Mouse (Mus musculus) frontal cortex, postnatal 14 days (tissue): ENCODE measurements around the gene Atp5j2.
A peak's percentile ranks its signal among the peaks of the same experiment; 100 is the strongest.

Experiments used
- DNase-seq, 2 experiments: peaks; one replicate each; pipeline ENCODE4 v3.0.0; 2022; ENCODE audit warnings: low spot score in 2 of 2

Gene Atp5j2

GRCm38 (mm10) chr5:145201321-145201991, 9.6 kb upstream of the Atp5j2 start, which contains the start of gene Zkscan14:
Zkscan14 (minus strand) TSS chr5:145201868.
- DNase-seq: peak; percentile 47 to 58

DNA sequence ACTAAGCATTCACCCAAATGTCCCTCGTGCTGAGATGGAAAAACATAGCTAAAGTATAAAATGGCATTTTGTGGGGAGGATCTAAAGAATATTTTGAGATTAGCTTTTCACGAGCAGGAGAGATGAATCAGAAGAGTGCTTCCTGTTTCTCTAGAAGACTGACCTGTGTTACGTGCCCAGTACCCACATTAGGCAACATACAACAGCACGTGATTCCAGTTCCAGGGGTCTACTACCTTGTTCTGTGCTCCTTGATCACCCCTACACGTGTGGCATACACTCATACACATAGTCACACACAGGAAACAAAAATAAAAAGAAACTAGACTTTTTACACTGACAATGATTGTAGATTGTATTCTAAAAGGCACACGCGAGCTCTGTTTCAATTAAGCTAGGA, 8.5 kb upstream of the Atp5j2 start:
- no peak for DNase-seq

- DNase-seq: peak; percentile 79 to 87
Observed at GRCm38 (mm10) chr5:145190875-145191798, 725 bp downstream of the Atp5j2 start.

DNA sequence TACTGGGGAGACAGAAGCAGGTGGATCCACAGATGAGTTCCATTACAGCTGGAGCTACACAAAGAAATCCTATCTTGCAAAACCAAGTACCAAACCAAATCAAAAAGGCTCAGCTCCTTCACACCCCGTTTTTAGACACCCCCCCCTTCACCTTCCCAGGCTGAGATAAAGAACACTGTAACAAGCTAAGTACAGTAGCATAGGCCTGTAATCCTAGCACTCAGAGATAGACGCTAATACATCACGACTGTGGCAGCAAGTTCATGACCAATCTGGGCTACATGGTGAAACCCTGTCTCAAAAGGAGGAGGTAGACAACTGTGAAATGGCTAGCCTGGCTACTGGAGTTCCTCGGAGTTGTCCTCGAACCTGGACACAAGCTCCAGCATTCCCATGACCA, 1.5 kb downstream of the Atp5j2 start:
- DNase-seq: no peak

DNA sequence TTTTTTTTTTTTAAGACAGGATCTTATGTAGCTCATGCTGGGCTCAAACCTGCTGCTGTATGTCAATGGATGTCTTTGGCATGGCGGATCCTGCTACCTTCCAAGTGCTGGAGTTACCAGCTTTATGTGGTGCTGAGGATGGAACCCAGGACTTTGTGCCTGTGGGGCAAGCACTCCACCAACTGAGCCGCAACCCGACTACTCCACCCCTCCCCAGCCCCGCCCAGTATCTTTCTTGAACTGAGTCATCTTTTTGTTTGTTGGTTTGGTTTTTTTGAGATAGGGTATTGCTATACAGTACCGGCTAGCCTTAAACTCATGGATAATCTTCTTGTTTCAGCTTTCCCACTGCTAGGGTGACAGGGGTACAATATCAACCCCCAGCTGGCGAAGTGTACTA, 2.4 kb downstream of the Atp5j2 start:
- no peak for DNase-seq

- DNase-seq: no peak
Observed at GRCm38 (mm10) chr5:145185244-145185643, 6.6 kb downstream of the Atp5j2 start.

DNA sequence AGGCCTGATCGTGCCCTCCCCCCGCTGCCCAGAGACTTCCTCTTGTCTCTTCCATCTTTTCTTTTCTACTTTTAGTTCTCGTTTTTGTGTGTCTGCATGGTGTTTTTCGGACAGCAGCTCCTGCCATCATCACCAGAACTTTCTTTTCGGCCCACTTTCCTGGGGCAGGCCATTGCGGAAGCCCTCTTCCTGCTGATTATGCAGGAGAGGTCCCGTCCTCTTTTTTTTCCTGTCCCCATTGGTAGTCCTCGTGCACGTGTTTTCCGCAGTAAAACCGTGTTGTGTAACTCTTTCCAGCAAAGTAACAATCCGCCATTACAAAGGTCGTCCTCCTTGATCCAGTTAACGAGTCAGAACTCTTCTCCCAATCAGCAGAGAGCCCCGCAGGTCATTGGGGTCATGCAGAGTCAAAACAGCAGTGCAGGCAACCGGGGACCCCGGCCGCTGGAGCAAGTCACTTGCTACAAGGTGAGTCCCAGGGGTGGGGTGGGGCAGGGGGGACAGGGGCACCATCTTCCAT, 13.3 kb downstream of the Atp5j2 start:
- no peak for DNase-seq

GRCm38 (mm10) chr5:145167306-145167661, 24.6 kb downstream of the Atp5j2 start:
- DNase-seq: no peak

DNA sequence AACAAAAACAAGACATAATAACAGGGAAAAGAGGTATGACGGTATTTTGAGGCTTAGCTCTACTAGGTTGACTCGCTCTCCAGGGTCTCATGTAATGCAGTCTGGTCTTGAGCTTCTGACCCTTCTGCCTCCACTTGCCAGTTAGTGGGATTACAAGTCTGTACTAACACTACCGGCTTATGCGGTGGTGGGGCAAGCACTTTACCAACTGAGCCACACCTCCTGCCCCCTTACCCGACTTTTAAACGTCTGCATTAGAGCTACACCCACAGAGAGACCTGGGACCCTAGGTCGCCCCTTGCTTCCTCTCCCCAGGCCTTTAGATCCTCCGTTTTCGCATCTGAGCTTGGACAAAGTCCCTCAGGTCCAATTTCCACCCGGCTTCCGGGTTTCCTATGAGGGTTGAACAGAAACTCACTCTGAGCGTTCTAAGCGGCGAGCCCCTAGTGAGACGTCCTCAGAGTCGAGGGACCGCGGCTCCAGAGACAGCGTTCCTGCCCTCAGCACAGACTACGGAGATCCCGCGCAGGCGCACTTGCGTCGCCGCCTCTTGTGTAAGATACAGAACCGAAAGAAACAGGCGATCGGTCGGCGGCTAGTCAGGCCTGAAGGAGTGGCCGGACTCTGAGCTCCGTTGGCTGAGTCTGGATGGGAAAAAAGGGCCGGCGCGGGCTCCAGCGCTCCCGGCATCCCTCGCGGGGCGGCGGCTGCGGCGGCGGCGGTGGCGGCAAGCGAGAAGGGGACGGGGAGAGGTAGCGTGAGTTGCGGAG, 25.1 kb downstream of the Atp5j2 start, which contains the start of the genes Ptcd1 and Cpsf4:
Ptcd1 (minus strand) TSS at position 573 of the 770 bp plus-strand sequence.
Cpsf4 (plus strand) TSS at position 678 of the 770 bp plus-strand sequence.
- peak; percentile 97 to 98 for DNase-seq

GRCm38 (mm10) chr5:145165184-145165583, 26.7 kb downstream of the Atp5j2 start:
- DNase-seq: no peak

GRCm38 (mm10) chr5:145164710-145165109, 27.2 kb downstream of the Atp5j2 start:
- no peak for DNase-seq

DNA sequence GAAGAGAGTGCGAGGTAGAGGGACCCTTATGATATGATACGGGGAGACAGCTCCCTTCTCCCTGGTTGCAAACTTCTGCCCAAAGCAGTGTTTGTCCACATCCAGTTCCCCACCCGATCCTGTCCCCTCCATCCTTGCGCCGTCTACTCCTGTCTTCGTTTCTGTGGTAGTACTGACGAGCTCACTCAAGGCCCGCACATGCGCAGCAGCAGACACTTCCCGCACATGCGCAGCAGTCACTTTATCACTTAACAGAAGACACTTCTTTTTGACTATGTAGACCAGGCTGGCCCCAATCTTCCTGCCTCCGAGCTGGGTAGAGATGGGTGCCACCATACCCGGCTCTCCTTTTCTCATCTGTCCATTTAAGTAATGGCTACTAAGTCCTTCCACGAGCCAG, 30.5 kb downstream of the Atp5j2 start:
- no peak for DNase-seq

DNA sequence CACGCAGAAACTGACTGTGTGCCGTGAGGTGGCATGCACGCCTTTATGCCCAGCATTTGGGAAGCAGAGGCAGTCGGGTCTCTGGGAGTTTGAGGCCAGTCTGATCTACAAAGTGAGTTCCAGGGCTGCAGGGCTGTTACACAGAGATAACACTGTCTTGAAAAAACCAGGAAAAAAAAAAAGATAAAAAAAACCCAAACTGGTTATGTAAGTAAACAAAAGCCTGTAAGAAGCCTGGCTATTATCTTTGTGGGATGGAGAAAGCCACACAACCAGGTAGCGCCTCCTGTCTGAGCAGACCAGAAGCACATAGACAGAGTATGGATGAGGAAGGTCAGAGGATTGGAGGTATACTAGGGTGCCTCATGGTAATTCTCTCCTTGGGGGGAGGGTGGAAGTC, 39.2 kb downstream of the Atp5j2 start:
- no peak for DNase-seq

- DNase-seq: no peak
Observed at GRCm38 (mm10) chr5:145149294-145149693, 42.6 kb downstream of the Atp5j2 start.

- no peak for DNase-seq
Observed at GRCm38 (mm10) chr5:145147748-145148147, 44.1 kb downstream of the Atp5j2 start.

DNA sequence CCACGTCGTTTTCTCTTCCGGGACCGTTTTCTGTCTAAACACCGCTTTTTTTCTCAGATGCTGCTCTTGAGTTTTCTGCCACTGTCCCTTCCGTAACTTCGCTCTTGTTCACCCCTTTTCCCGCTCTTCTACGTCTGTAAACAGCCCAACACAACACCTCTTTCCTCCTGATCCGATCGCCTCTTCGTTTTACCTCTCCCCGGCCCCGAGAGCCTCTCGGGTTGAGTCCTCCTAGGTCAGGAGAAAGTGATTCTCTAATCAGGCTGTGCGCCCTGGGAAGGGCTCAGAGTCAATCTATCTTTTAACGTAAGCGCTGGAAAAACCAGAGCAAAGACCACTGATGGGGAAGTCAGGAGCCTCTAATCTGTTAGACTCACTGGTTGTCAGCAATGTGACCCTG, 51.3 kb downstream of the Atp5j2 start:
- no peak for DNase-seq

- peak; percentile 91 to 95 for DNase-seq
Observed at GRCm38 (mm10) chr5:145139571-145140519, 52.0 kb downstream of the Atp5j2 start, which contains the start of the genes Pdap1 and Bud31. Pdap1 (minus strand) TSS chr5:145140238. Bud31 (plus strand) TSS chr5:145140362.

DNA sequence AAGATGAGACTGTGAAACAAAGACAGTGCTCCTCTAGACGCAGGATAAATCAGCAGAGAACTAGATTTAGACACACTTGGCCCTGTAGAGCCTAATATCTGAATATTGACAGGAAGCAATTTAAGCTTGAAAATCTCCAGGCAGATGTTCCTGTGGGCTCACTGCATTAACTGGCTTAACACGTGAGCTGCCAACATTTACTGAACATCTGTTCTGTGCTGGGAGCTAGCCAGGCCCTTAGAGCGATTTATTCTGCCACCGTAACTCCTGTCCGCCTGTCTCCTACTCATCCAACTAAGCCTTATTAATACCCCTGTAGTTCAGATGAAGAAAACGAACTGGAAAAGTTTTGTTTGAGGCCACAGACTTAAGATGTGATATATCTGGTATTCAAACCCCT, 53.0 kb downstream of the Atp5j2 start:
- DNase-seq: no peak
